Mouse (Mus musculus): ENCODE measurements around the gene Hoxb5. TPM values are rescaled to one million over a fixed set of nuclear protein-coding genes. Genes with fewer than 3 reads are reported as not detected.

Gene Hoxb5
- polyA plus RNA-seq, 1 experiment = not detected

- Histone ChIP-seq H3K79me2 (ENCODE audit: control insufficient read depth, insufficient read depth) (no peaks in the 10 kb centered on the region), H3K36me3 (ENCODE audit: control insufficient read depth, insufficient read depth) (no peaks in the 10 kb centered on the region), H3K4me3 (no peak overlapping the region), H3K4me2 (ENCODE audit: low read depth) (no peak overlapping the region), H3K27me3 (ENCODE audit: control insufficient read depth, insufficient read depth, insufficient read length) (peaks cover 74% of the 10 kb centered on the region), H3ac (ENCODE audit: control insufficient read depth, insufficient read length) (no peak overlapping the region)
- TF ChIP-seq POLR2A (IDR thresholded peaks at IDR 0.05; ENCODE audit: insufficient read length, low read depth) (no peak), E2F4 (IDR thresholded peaks at IDR 0.05; ENCODE audit: insufficient read depth) (no peak), REST (IDR thresholded peaks at IDR 0.05; ENCODE audit: insufficient read depth, insufficient read length) (no peak), SRF (IDR thresholded peaks at IDR 0.05; ENCODE audit: control insufficient read depth, insufficient read length, low read depth) (no peak), TCF3 (IDR thresholded peaks at IDR 0.05; ENCODE audit: insufficient read length, low read depth) (no peak)
Observed at GRCm38 (mm10) chr11:96262262-96262830, 40.8 kb upstream of the Hoxb5 start.

GRCm38 (mm10) chr11:96263636-96264389 lies 39.3 kb upstream of the Hoxb5 start:
- TF ChIP-seq POLR2AphosphoS2 (IDR thresholded peaks at IDR 0.05; ENCODE audit: insufficient read length, low read depth) = no peak
- TF ChIP-seq TCF3 (IDR thresholded peaks at IDR 0.05; ENCODE audit: insufficient read length, low read depth) = no peak
- no peak overlapping the region for H3K4me2 ChIP-seq (ENCODE audit: low read depth)
- H3K79me2 ChIP-seq (ENCODE audit: control insufficient read depth, insufficient read depth) = no peaks in the 10 kb centered on the region
- no peak overlapping the region for H3K4me3 ChIP-seq
- peaks cover 77% of the 10 kb centered on the region for H3K27me3 ChIP-seq (ENCODE audit: control insufficient read depth, insufficient read depth, insufficient read length)
- no peak overlapping the region for H3ac ChIP-seq (ENCODE audit: control insufficient read depth, insufficient read length)
- no peaks in the 10 kb centered on the region for H3K36me3 ChIP-seq (ENCODE audit: control insufficient read depth, insufficient read depth)

- Histone ChIP-seq H3K79me2 (ENCODE audit: control insufficient read depth, insufficient read depth) (no peaks in the 10 kb centered on the region), H3K36me3 (ENCODE audit: control insufficient read depth, insufficient read depth) (no peaks in the 10 kb centered on the region), H3K4me2 (ENCODE audit: low read depth) (no peak overlapping the region), H3K4me3 (no peak overlapping the region), H3K27me3 (ENCODE audit: control insufficient read depth, insufficient read depth, insufficient read length) (peaks cover 84% of the 10 kb centered on the region), H3ac (ENCODE audit: control insufficient read depth, insufficient read length) (no peak overlapping the region)
- no peak for TF ChIP-seq TCF3 (IDR thresholded peaks at IDR 0.05; ENCODE audit: insufficient read length, low read depth)
Observed at GRCm38 (mm10) chr11:96264390-96265020, 38.6 kb upstream of the Hoxb5 start.

GRCm38 (mm10) chr11:96265954-96266353 lies 37.2 kb upstream of the Hoxb5 start:
- H3ac ChIP-seq (ENCODE audit: control insufficient read depth, insufficient read length) = no peak overlapping the region
- H3K79me2 ChIP-seq (ENCODE audit: control insufficient read depth, insufficient read depth) = no peaks in the 10 kb centered on the region
- H3K36me3 ChIP-seq (ENCODE audit: control insufficient read depth, insufficient read depth) = no peaks in the 10 kb centered on the region
- H3K4me2 ChIP-seq (ENCODE audit: low read depth) = no peak overlapping the region
- no peak for TF ChIP-seq REST (IDR thresholded peaks at IDR 0.05; ENCODE audit: insufficient read depth, insufficient read length)
- TF ChIP-seq MAX (IDR thresholded peaks at IDR 0.05; ENCODE audit: low read depth) = no peak
- no peak overlapping the region for H3K4me3 ChIP-seq
- peaks cover 88% of the 10 kb centered on the region for H3K27me3 ChIP-seq (ENCODE audit: control insufficient read depth, insufficient read depth, insufficient read length)

GRCm38 (mm10) chr11:96267021-96267920 lies 35.9 kb upstream of the Hoxb5 start:
- Histone ChIP-seq H3K27me3 (ENCODE audit: control insufficient read depth, insufficient read depth, insufficient read length) (peaks cover 93% of the 10 kb centered on the region), H3K4me2 (ENCODE audit: low read depth) (no peak overlapping the region), H3K36me3 (ENCODE audit: control insufficient read depth, insufficient read depth) (no peaks in the 10 kb centered on the region), H3K79me2 (ENCODE audit: control insufficient read depth, insufficient read depth) (no peaks in the 10 kb centered on the region), H3ac (ENCODE audit: control insufficient read depth, insufficient read length) (no peak overlapping the region), H3K4me3 (no peak overlapping the region)
- TF ChIP-seq MYOG (IDR thresholded peaks at IDR 0.05; ENCODE audit: control insufficient read depth in 1 of 3, insufficient read depth in 1 of 3, insufficient read length in 2 of 3, low read depth in 2 of 3) (no peak), TCF12 (IDR thresholded peaks at IDR 0.05; ENCODE audit: insufficient read depth, poor library complexity, severe bottlenecking) (no peak)

- TF ChIP-seq TCF12 (IDR thresholded peaks at IDR 0.05; ENCODE audit: insufficient read depth, poor library complexity, severe bottlenecking) (no peak), E2F4 (IDR thresholded peaks at IDR 0.05; ENCODE audit: insufficient read depth) (no peak), MAX (IDR thresholded peaks at IDR 0.05; ENCODE audit: low read depth) (no peak), POLR2AphosphoS2 (IDR thresholded peaks at IDR 0.05; ENCODE audit: insufficient read length, low read depth) (no peak), MYOG (IDR thresholded peaks at IDR 0.05; ENCODE audit: control insufficient read depth in 1 of 3, insufficient read depth in 1 of 3, insufficient read length in 2 of 3, low read depth in 2 of 3) (no peak), TCF3 (IDR thresholded peaks at IDR 0.05; ENCODE audit: insufficient read length, low read depth) (no peak), POLR2A (IDR thresholded peaks at IDR 0.05; ENCODE audit: insufficient read length, low read depth) (no peak), MYOD1 (IDR thresholded peaks at IDR 0.05; ENCODE audit: control insufficient read depth in 1 of 3, insufficient read length in 2 of 3, low read depth in 2 of 3) (no peak), SRF (IDR thresholded peaks at IDR 0.05; ENCODE audit: control insufficient read depth, insufficient read length, low read depth) (no peak), CEBPB (IDR thresholded peaks at IDR 0.05; ENCODE audit: insufficient read depth, poor library complexity, severe bottlenecking) (no peak), USF1 (IDR thresholded peaks at IDR 0.05; ENCODE audit: low read depth) (no peak), REST (IDR thresholded peaks at IDR 0.05; ENCODE audit: insufficient read depth, insufficient read length) (no peak)
- H3K79me2 ChIP-seq (ENCODE audit: control insufficient read depth, insufficient read depth) = no peaks in the 10 kb centered on the region
- no peak overlapping the region for H3ac ChIP-seq (ENCODE audit: control insufficient read depth, insufficient read length)
- no peak overlapping the region for H3K4me2 ChIP-seq (ENCODE audit: low read depth)
- no peaks in the 10 kb centered on the region for H3K36me3 ChIP-seq (ENCODE audit: control insufficient read depth, insufficient read depth)
- no peak overlapping the region for H3K4me3 ChIP-seq
- H3K27me3 ChIP-seq (ENCODE audit: control insufficient read depth, insufficient read depth, insufficient read length) = peaks cover 92% of the 10 kb centered on the region
Observed at GRCm38 (mm10) chr11:96268031-96268745, 34.9 kb upstream of the Hoxb5 start.

All from myocyte (in vitro differentiated cells).